Mouse (Mus musculus) kidney, embryonic 16.5 days (tissue): ENCODE data around the gene Gm11562. TPM values are rescaled to one million over a fixed set of nuclear protein-coding genes. Genes with fewer than 3 reads are reported as not detected.
"Not testable (repeated sequence)": the region's sequence is repeated elsewhere in the genome, so short reads cannot be mapped to it uniquely, and the experiment has no call there.

Experiments
- ATAC-seq: fragments of 200-750 bp; cut with Nextera tagmentation; 2 replicates; pipeline ENCODE4 v1.8.0; 2017; ENCODE audit warnings: moderate TSS enrichment; ENCODE audit not compliant: low FRiP score, low TSS enrichment
- H3K27ac ChIP-seq: fragments of 300-500 bp; sonication (generic); 2 replicates; pipeline ENCODE4 v1.5.1; 2014; ENCODE audit warnings: low read length
- H3K27me3 ChIP-seq: fragments of 300-500 bp; sonication (generic); 2 replicates; pipeline ENCODE4 v1.6.1; 2014; ENCODE audit warnings: low read length, control low read depth, mixed read lengths; ENCODE audit not compliant: insufficient read depth
- H3K36me3 ChIP-seq: fragments of 300-500 bp; sonication (generic); 2 replicates; pipeline ENCODE4 v1.6.1; 2014; ENCODE audit warnings: low read length, control low read depth, mixed read lengths; ENCODE audit not compliant: insufficient read depth
- H3K4me1 ChIP-seq: fragments of 300-500 bp; sonication (generic); 2 replicates; pipeline ENCODE4 v1.6.1; 2014; ENCODE audit warnings: low read length, control low read depth, mixed read lengths; ENCODE audit not compliant: insufficient read depth
- H3K4me2 ChIP-seq: fragments of 300-500 bp; sonication (generic); replicated peaks from 2 replicates; pipeline ENCODE4 v1.6.1; 2014; ENCODE audit warnings: low read depth, low read length
- H3K4me3 ChIP-seq: fragments of 300-500 bp; sonication (generic); 2 replicates; pipeline ENCODE4 v1.5.1; 2014; ENCODE audit warnings: mild to moderate bottlenecking, low read length
- H3K9ac ChIP-seq: fragments of 300-500 bp; sonication (generic); replicated peaks from 2 replicates; pipeline ENCODE4 v1.6.1; 2014; ENCODE audit warnings: low read length
- H3K9me3 ChIP-seq: fragments of 300-500 bp; sonication (generic); 2 replicates; pipeline ENCODE4 v1.6.1; 2016; ENCODE audit warnings: low read length, control low read depth
- WGBS: fragments of 180-500 bp; shearing (Covaris S2); extraction: QIAGEN DNeasy Blood & Tissue Kit; methylation state at CpG from one replicate; pipeline ENCODE4 v1.1.7; 2014; 5-methylcytosine and 5-hydroxymethylcytosine counted together
- polyA plus RNA-seq: library from polyadenylated mRNA; unstranded; fragments of >200 nt; fragmentation: Nextera tagmentation; extraction: Ambion mirVana; gene quantifications from 2 replicates; pipeline ENCODE4 v1.2.1, GENCODE M21; 2015

Gene Gm11562
- not detected in 2 replicates for polyA plus RNA-seq

- Histone ChIP-seq H3K27me3 (no peaks in the 10 kb centered on the region), H3K9ac (no peak within 1 kb of the TSS), H3K36me3 (no peaks in the 10 kb centered on the region), H3K27ac (no peak within 1 kb of the TSS), H3K4me2 (no peak within 1 kb of the TSS), H3K9me3 (no peaks in the 10 kb centered on the region), H3K4me1 (no peaks in the 10 kb centered on the region), H3K4me3 (no peak within 1 kb of the TSS)
- ATAC-seq = no peak
- WGBS = 65% methylated on average over 2 of the region's 2 CpGs
Observed at GRCm38 (mm10) chr11:99620335-99620734, at the start of gene Gm11562. Gm11562 (minus strand) TSS chr11:99620435.

- H3K27ac ChIP-seq = no peak within 1 kb of the TSS
- no peaks in the 10 kb centered on the region for H3K9me3 ChIP-seq
- H3K9ac ChIP-seq = no peak within 1 kb of the TSS
- H3K4me1 ChIP-seq = no peaks in the 10 kb centered on the region
- no peaks in the 10 kb centered on the region for H3K36me3 ChIP-seq
- no peak within 1 kb of the TSS for H3K4me2 ChIP-seq
- no peak for ATAC-seq
- H3K27me3 ChIP-seq = no peaks in the 10 kb centered on the region
- no peak within 1 kb of the TSS for H3K4me3 ChIP-seq
Observed at GRCm38 (mm10) chr11:99665860-99666259, 45.6 kb upstream of the Gm11562 start, which contains the start of gene Krtap4-6. Krtap4-6 (minus strand) TSS chr11:99665960.

- Histone ChIP-seq H3K27ac (no peak overlapping the region), H3K9ac (no peak overlapping the region), H3K4me3 (no peak overlapping the region), H3K36me3 (no peaks in the 10 kb centered on the region), H3K4me2 (no peak overlapping the region), H3K9me3 (no peaks in the 10 kb centered on the region), H3K4me1 (no peaks in the 10 kb centered on the region), H3K27me3 (no peaks in the 10 kb centered on the region)
- 84% methylated on average over 10 of the region's 10 CpGs for WGBS
- no peak for ATAC-seq
Observed at GRCm38 (mm10) chr11:99662802-99663201, 42.6 kb upstream of the Gm11562 start.

- H3K27me3 ChIP-seq = no peaks in the 10 kb centered on the region
- no peak overlapping the region for H3K4me2 ChIP-seq
- no peaks in the 10 kb centered on the region for H3K36me3 ChIP-seq
- H3K27ac ChIP-seq = no peak overlapping the region
- H3K9ac ChIP-seq = no peak overlapping the region
- no peaks in the 10 kb centered on the region for H3K4me1 ChIP-seq
- H3K9me3 ChIP-seq = no peaks in the 10 kb centered on the region
- H3K4me3 ChIP-seq = no peak overlapping the region
- WGBS = 76% methylated on average over 4 of the region's 4 CpGs
- ATAC-seq = no peak
Observed at GRCm38 (mm10) chr11:99659256-99659655, 39.0 kb upstream of the Gm11562 start.

GRCm38 (mm10) chr11:99658467-99659010, 38.3 kb upstream of the Gm11562 start, which contains the start of gene Gm11563:
Gm11563 (minus strand) TSS chr11:99658960.
- not testable (repeated sequence) for ATAC-seq, H3K36me3 ChIP-seq
- 52% methylated on average over 10 of the region's 10 CpGs for WGBS

GRCm38 (mm10) chr11:99657051-99657450, 36.8 kb upstream of the Gm11562 start:
- Histone ChIP-seq H3K4me1 (no peaks in the 10 kb centered on the region), H3K27ac (no peak overlapping the region), H3K36me3 (no peaks in the 10 kb centered on the region), H3K9ac (no peak overlapping the region), H3K4me2 (no peak overlapping the region), H3K9me3 (no peaks in the 10 kb centered on the region), H3K27me3 (no peaks in the 10 kb centered on the region), H3K4me3 (no peak overlapping the region)
- WGBS = 32% methylated on average over 5 of the region's 5 CpGs
- ATAC-seq = no peak

More at GRCm38 (mm10) chr11:99658467-99659010, 38.3 kb upstream of the Gm11562 start, which contains the start of gene Gm11563:
- not testable (repeated sequence) for H3K4me2 ChIP-seq, H3K27me3 ChIP-seq, H3K4me1 ChIP-seq, H3K4me3 ChIP-seq, H3K9me3 ChIP-seq, H3K27ac ChIP-seq, H3K9ac ChIP-seq

- no peak within 1 kb of the TSS for H3K27ac ChIP-seq
- H3K36me3 ChIP-seq = no peaks in the 10 kb centered on the region
- no peak within 1 kb of the TSS for H3K4me3 ChIP-seq
- no peaks in the 10 kb centered on the region for H3K4me1 ChIP-seq
- H3K9me3 ChIP-seq = no peaks in the 10 kb centered on the region
- ATAC-seq = no peak
- WGBS = 69% methylated on average over 2 of the region's 2 CpGs
- no peaks in the 10 kb centered on the region for H3K27me3 ChIP-seq
- no peak within 1 kb of the TSS for H3K9ac ChIP-seq
- H3K4me2 ChIP-seq = no peak within 1 kb of the TSS
Observed at GRCm38 (mm10) chr11:99650136-99650535, 29.9 kb upstream of the Gm11562 start, which contains the start of gene Gm11555. Gm11555 (minus strand) TSS chr11:99650236.

- 80% methylated on average over 15 of the region's 15 CpGs for WGBS
- no peak for ATAC-seq
- H3K4me3 ChIP-seq = no peak overlapping the region
- no peak overlapping the region for H3K4me2 ChIP-seq
- H3K36me3 ChIP-seq = no peaks in the 10 kb centered on the region
- H3K27me3 ChIP-seq = no peaks in the 10 kb centered on the region
- H3K4me1 ChIP-seq = no peaks in the 10 kb centered on the region
- H3K27ac ChIP-seq = no peak overlapping the region
- no peak overlapping the region for H3K9ac ChIP-seq
- no peaks in the 10 kb centered on the region for H3K9me3 ChIP-seq
Observed at GRCm38 (mm10) chr11:99646444-99646843, 26.2 kb upstream of the Gm11562 start.

GRCm38 (mm10) chr11:99644351-99644750, 24.1 kb upstream of the Gm11562 start:
- Histone ChIP-seq H3K4me3 (no peak overlapping the region), H3K27me3 (no peaks in the 10 kb centered on the region), H3K27ac (no peak overlapping the region), H3K9ac (no peak overlapping the region), H3K4me1 (no peaks in the 10 kb centered on the region), H3K9me3 (no peaks in the 10 kb centered on the region), H3K36me3 (no peaks in the 10 kb centered on the region), H3K4me2 (no peak overlapping the region)
- ATAC-seq = no peak
- 79% methylated on average over 3 of the region's 3 CpGs for WGBS

GRCm38 (mm10) chr11:99643635-99644139, 23.5 kb upstream of the Gm11562 start, which contains the start of gene Krtap4-7:
Krtap4-7 (minus strand) TSS chr11:99644089.
- not testable (repeated sequence) for H3K4me1 ChIP-seq, H3K36me3 ChIP-seq, H3K4me2 ChIP-seq, H3K4me3 ChIP-seq, ATAC-seq, H3K27me3 ChIP-seq, H3K27ac ChIP-seq, H3K9me3 ChIP-seq, H3K9ac ChIP-seq
- 84% methylated on average over 9 of the region's 9 CpGs for WGBS
